Mouse (Mus musculus) cerebellum, adult 18-20 months (tissue): ENCODE measurements at regions not wholly inside any gene's neighbourhood (a gene's known extent, or its start where the extent isn't known, plus 50 kb on each side); places are given as distances from the start of the nearest gene placed in this dataset.
A peak's percentile ranks its signal among the peaks of the same experiment; 100 is the strongest.

Experiments
- DNase-seq, 2 experiments: peaks; one replicate each; pipeline ENCODE4 v3.0.0; 2021

- no peak for DNase-seq
Observed at GRCm38 (mm10) chr3:136993473-136993872, 323.5 kb downstream of the Ppp3ca start.

DNA sequence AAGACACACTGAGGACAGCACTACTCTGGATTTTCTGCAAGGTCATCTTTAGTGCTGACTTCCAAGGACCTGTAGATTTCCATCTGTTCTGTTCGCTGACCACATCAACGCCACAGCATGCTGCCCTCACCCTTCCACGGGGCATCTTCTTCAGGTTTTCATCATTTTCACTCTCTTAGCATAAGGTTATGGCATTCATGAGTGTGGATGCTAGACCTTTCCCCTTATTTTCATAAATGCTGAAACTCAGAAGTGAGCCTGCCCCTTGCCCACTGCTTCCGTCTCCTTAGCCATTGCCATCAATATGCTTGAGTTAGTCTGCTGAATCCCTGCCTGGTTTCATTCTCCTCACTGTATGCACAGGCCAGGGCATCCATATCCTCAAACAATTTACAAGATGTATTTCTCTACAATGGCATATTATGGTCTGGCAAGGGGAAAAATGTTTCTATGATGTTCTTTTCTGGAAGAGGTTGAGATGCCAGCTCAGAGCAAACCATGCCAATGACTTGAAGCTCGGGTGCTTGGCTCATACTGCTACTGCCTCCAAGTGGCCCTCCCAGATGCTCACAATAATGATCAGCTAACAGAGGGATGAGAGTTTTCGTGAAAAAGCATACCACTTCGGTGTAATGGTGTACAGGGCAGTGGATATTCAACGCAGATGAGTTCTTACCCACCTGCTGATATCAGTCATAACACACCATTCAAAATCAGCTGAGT, 324.6 kb downstream of the Ppp3ca start:
- peak; percentile 55 to 65 for DNase-seq

DNA sequence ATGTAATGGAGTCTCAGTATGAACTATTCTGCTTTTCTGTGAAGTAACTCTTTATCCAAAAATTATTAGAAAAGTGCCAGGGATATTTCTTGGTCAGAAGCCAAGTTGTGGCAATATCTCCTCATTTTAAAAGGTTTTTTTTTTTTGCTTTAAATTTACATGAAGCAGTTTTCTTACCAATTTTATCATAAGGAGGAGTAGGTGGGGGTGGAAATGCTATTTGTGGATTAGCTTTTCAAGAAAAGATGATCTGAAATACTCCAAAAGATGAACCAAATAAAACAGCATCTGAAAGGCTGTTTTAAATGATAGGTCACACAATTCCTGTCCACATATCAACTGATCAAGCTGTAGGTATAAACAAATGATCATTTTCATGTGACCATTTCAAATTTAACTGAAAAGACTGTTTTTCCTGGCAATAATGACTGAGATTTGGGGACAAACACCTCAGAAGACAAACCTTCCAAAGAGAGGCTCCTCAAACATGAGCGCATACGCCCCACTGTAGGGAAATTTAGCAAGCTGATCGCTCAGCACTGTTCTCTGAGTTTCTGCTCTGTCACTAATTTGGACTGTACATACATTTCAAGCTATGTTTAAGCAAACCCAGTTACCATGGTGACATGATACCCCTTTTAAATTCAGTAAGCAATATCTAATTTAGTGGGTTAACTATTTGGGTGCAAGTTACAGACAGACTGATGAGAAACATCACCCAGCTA, 325.8 kb downstream of the Ppp3ca start:
- no peak for DNase-seq

DNA sequence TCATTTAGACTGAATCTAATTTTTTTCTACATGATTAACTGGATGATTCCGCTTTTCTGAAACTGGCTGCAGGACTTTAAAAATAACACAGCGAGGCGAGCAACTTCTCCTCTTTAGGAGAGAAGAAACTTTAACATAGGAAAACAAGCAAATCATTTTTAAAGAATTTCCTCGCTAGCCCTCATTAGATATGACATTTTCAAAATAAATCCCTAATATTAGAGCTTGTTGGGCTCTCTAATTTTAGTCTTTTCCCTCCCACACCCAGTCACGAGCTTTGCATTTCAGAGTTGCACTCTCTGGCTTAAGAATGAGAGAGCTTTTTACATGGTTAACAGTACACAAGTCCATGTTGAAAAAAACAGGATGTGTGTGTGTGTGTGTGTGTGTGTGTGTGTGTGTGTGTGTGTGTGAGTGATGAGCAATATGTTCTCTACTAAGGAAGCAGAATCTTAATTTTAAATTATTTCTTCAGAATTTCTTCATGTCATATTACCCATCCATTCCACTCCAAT, 326.5 kb downstream of the Ppp3ca start:
- DNase-seq, result no peak

- DNase-seq, result peak; percentile 45 to 49
Observed at GRCm38 (mm10) chr3:137011551-137011950, 329.3 kb upstream of the Emcn start.

- DNase-seq, result no peak
Observed at GRCm38 (mm10) chr3:137014686-137015085, 326.2 kb upstream of the Emcn start.

GRCm38 (mm10) chr3:137015199-137015598, 325.7 kb upstream of the Emcn start:
- no peak for DNase-seq

DNA sequence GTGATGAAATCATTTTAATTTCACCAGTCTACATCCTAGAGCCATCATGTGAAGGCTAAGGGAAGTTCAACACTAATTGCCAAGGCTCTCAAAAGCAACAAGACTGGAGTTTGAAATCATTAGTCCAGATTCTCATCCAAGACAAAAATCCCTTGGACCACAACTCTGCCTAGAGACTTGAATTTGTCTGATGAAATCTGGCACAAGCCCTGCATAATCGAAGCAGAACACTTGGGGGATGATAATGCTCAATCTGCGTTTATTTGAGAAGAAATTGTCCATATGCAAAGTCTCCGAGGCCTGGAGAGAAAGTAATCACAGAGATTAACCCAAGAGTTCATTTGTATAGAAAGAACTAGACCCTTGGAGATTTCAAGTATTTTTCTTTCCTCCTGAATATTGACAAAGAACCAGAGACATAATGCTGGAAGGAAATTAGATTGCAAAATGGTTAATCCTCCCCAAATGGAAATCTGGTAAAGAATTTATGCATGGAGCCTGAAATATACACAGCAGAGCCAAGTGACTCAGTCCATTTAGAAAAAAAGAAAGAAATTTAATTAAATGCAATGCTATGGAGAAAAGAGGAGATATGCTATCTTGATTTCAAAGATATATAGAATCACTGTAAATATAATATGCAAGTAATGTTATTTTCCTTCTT, 320.8 kb upstream of the Emcn start:
- no peak for DNase-seq

GRCm38 (mm10) chr3:137029546-137029945, 311.3 kb upstream of the Emcn start:
- no peak for DNase-seq

- DNase-seq, result no peak
Observed at GRCm38 (mm10) chr3:137032802-137033201, 308.1 kb upstream of the Emcn start.

GRCm38 (mm10) chr3:137039638-137040037, 301.2 kb upstream of the Emcn start:
- no peak for DNase-seq

GRCm38 (mm10) chr3:137056544-137057224, 284.2 kb upstream of the Emcn start:
- no peak for DNase-seq

DNA sequence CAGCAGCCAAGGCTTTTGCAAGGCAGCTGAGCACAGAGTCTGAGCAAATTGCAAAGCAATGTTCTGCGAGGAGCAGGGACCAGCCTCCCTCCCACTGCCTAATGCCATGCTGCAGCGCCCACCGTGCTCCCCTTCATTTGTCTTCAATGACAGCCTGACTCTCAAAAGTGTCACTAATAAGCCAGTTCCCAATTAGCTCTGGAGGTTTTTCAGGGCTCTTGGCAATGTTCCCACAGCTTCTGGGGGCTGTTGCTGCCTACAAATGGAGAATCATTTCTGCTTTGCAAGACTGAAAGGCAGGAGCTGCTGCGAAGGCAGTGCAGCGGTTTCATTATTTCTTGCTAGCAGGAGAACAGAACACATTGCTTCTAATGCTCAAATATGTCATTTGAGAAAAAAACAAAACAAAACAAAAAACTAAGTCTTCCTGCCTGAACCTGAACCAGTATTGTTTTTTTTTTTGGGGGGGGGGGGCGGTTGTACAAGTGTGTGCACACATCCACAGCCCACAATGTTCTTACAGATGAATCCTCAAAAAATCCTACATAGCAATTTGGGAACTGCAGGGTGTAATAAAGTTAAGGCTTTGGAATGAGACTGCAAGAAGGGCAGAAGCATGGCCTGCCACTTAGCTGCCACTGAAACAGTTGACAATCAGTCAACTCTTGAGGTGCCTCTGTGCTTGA, 283.5 kb upstream of the Emcn start:
- peak in 1 of 2 experiments; percentile 13 for DNase-seq

- no peak for DNase-seq
Observed at GRCm38 (mm10) chr3:137057911-137058260, 283.0 kb upstream of the Emcn start.

GRCm38 (mm10) chr3:137062067-137062466, 278.8 kb upstream of the Emcn start:
- peak; percentile 53 to 66 for DNase-seq

DNA sequence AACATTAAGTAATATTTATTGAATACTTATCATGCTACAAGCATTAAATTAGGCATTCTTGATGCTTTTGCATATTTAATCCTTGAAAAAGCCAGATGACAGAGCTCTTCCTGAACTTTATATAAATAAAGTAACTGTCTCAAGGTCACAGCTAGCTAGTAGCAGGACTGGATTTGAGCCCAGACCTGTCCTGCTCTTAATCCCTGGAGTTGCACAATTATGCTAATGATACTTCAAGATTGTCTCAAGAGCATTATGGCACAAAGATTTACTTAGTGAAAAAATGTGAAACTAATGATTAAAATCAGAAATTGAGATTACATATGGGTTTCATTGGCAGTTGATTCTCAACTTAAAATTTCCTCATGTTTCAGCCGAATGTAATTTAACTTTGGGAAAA, 273.5 kb upstream of the Emcn start:
- no peak for DNase-seq

DNA sequence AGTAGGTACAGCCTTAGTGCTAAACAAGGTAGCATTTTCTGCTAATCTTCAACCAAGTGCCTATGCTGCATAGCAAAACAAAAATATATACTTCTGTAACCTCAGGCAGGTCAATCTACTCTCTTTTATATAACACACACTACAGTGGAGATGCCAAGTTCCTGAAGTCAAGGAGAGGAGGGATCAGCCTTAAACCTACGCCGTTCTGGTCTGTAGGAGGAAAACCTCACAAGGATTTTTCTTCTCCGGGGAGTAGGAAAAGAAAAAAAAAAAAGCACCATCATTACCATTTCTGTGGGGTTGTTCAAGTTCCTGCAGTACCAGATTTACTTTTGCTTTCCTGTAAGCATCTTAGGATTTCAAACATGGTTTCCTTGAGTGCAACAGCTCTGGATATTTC, 271.5 kb upstream of the Emcn start:
- no peak for DNase-seq

DNA sequence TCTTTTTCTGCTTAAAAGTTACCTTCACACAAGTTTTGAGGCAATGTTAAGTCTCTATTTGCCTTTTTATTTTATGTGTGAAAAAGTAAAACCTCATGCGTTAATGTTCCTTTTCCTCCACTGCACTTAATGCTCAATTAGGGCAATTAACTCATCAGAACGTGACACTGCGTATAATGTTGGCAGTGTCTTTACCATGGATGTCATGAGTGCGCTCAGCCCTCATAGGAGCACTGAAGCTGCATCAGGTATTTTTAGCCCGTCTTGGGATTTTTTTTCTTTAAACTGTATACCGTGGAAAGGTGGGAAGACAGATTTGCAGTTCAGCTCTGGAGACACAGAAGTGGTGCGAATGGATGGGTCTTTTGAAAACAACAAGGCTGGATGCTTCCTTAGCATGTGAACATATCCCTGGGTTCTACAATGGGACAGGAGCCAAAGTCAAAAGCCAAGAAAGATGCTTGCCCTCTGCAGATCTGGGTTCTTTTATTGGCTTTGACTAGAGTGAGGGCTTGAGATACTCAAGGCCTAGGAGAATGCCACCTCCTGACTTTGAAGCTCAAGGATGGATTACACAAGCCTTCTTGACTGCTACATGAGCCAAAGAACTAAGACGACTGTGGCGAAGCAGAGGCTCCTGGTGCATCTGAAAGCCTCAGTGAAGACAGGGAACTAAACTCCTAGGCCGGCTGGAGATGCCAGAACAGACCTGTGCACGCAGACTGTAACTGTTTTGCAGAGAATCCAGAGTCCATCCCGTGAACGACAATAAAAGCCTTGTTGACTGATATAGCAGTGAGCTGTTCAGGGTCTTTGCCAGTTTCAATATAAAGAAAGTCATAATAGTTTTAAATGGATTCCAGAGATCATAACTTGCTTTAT, 262.9 kb upstream of the Emcn start:
- no peak for DNase-seq

DNA sequence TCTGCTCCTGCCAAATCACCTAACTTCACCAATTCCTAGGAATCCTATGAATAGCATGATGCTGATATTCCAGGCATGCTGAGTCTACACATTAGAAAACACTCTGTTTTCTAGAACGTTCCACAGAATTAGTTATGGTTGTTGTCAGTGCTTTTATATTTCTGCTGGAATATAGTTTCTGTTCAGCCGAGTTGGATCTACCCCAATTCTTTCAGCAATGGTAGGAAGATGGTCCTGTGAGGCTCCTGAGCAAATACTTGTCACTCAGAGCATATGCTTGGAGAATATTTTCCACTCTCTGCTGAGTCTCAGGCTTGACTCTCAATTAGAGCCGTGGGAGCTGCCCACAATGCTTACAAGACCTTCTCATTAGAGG, 262.3 kb upstream of the Emcn start:
- DNase-seq, result no peak

- no peak for DNase-seq
Observed at GRCm38 (mm10) chr3:137086896-137087295, 254.0 kb upstream of the Emcn start.

DNA sequence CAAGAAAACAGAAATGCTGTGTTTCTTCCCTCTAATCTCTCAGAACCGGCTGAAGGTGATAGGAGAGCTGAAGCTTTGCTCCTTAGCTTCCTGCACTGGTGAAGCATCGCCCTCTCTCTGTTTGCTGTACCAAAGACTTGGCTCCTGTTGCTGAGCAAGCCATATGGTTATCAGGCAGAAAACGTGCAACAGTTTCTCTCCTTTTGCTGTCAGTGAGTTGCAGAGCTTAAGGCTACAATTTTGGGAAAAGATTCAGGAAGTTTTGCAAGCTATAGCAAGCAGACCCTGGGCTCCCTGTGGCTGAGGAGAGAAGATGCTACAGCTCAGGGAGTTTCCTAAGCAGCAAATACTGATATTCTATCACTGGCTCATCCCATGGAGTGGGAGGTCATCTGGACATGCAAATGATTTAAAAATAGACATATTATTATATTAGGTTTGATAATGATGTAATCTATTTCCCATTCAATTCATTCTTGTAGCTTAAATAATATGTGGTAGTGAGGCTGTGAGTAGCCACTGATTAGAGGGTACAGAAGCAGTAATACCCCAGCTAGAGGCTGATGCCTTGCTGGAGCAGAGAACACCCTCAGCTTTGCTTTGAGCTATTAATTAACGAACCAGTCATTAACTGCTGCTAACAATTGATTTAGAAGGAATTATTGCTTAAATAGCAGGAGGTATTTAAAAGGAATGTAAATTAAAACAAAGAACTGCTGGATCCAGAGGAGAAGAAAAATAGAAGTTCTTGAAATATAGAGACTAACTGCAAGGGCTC, 240.1 kb upstream of the Emcn start:
- peak; percentile 67 to 81 for DNase-seq
